Mouse (Mus musculus): ENCODE measurements at regions not wholly inside any gene's neighbourhood (a gene's known extent, or its start where the extent isn't known, plus 50 kb on each side); places are given as distances from the start of the nearest gene placed in this dataset.

DNA sequence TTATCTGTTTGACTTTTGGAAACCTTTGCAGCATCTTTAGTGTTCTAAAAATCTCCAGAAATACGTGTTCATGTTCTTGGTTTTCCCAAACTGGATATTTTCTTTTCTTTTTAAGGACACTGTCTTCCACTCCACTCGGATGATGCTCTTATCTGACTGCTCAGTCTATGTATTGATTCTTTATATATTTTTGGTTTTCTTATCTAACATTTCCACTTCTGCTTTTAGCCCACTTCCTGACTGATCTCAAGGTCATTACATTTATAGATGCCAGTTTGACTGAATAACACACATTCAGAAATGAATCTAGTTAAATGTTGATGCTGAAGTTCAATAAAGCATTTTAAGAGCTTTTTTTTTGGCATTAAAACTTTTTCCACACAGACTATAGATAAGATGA lies 265.3 kb downstream of the Rpl36a-ps1 start:
- no peak for DNase-seq

DNA sequence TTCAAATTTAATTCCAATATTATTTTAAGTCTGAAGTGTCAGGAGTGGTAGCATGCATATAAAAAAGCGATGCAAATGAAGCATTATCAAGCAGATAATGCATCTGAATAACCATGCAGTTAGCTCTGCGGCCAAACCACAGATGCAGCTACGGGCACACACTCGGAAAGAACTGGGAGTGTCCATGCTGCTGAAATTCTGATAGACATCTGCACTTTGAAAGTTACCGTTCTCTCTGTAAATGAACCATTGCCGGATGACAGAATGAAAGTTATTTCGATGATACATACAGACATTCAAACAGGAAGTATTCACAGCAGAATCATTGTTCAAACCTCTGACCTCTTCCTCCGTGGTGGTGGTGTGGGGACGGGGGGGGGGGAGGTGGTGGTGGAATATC lies 271.6 kb downstream of the Rpl36a-ps1 start:
- no peak for DNase-seq

- no peak for DNase-seq
Observed at GRCm38 (mm10) chr14:98721033-98721432, 273.1 kb downstream of the Rpl36a-ps1 start.

GRCm38 (mm10) chr14:98708045-98708444 lies 286.1 kb downstream of the Rpl36a-ps1 start:
- no peak for DNase-seq

- DNase-seq, result no peak
Observed at GRCm38 (mm10) chr14:98707574-98707973, 286.5 kb downstream of the Rpl36a-ps1 start.

DNA sequence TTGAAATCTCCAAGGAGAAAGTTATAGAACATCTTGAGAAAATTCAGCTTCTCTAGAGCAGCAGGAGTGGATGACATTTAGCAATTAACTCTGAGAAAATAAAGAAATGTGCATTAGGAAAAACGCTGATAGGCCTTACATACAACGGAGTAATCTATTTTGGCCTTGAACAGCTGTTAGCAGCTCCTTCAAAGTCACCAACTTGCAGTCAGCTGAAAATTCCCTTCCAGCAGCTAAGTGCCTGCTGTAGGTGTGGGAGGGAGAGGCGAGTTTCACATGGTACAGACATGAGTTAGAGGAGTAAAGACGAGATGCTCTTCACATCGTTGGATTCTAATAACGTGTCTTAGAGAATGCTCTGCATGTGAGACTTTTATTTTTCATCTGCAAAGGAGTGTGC lies 290.8 kb downstream of the Rpl36a-ps1 start:
- no peak for DNase-seq

GRCm38 (mm10) chr14:98656533-98656932 lies 337.6 kb downstream of the Rpl36a-ps1 start:
- DNase-seq, result no peak

- no peak for DNase-seq
Observed at GRCm38 (mm10) chr14:98654191-98654809, 339.8 kb downstream of the Rpl36a-ps1 start.

DNA sequence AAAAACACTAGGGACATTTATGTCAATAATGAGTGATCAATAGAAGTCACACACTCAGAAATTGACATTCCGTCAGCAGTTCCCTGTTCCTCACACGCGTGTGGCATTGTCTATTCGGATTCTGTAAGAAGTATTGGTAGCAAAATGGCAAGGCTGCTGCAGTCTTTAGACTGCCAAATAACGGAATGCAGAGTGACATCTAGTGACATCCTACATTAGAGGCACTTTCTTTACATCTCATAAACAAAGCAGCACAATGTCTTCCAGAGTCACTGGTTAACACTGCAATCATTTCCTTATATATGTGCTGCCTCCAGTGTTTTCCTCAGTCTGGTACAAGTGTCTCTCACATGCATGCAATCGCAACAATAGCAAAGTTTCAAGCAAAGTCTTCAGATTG lies 342.9 kb downstream of the Rpl36a-ps1 start:
- DNase-seq, result no peak

GRCm38 (mm10) chr14:98650520-98650919 lies 343.6 kb downstream of the Rpl36a-ps1 start:
- no peak for DNase-seq

DNA sequence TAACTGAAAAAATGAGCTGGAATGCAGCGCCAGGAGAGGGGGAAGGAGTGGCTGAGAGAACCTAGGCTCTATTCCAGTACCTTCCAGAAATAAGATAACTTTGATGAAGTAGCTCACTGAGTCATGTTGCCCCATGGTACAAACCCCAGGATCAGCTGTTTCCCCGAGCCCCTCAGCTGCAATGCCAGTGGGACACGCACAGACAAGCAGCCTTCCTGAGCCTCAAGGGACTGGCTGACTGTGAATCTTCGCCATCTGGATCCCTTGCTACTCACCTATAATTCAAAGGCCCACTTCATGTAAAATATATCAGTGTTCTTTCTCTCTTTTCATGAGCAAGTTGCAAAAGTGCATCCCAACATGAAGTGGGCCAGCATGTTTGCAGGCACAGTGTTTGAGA lies 346.5 kb downstream of the Rpl36a-ps1 start:
- DNase-seq, result no peak

- DNase-seq, result no peak
Observed at GRCm38 (mm10) chr14:98643756-98644155, 350.4 kb downstream of the Rpl36a-ps1 start.

GRCm38 (mm10) chr14:98642661-98643331 lies 351.3 kb downstream of the Rpl36a-ps1 start:
- DNase-seq, result no peak

DNA sequence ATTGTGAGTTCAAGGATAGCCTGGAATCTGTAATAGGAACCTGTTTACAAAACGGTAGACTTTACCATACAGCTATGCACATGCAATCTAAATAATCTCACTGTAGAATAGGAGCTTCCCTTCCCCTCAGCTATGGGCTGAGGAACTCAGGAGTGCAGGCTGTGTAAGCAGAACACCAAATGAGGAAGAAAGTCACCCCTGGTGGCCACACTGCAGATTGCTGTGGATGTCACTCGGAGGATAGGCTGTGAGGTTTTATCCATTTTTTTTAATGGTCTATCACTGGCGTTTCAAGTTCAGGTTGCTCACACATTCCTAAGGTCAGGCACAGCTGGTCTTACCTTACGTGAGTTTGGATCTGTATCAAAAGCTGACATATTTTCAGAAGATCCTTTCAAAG lies 365.1 kb downstream of the Rpl36a-ps1 start:
- no peak for DNase-seq

GRCm38 (mm10) chr14:98626476-98626875 lies 367.6 kb downstream of the Rpl36a-ps1 start:
- DNase-seq, result peak in 1 of 2 experiments; percentile 6

- no peak for DNase-seq
Observed at GRCm38 (mm10) chr14:98625867-98626266, 368.3 kb downstream of the Rpl36a-ps1 start.

DNA sequence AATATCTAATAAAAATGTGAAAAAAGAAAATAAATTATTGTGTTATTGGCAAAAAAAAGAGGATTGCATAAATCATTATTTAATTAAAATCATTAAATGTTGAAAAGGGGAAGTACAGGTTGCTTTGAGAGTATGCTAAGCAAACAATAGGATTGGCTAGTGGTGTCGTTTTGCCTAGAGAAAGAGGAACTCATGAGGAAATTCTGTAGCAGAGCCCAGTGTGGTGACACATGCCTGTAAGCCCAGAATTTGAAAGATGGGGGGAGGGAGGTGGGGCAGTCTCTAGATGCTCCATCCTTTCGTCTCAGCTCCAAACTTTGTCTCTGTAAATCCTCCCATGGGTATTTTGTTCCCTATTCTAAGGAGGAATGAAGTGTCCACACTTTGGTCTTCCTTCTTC lies 388.3 kb downstream of the Rpl36a-ps1 start:
- DNase-seq, result no peak

GRCm38 (mm10) chr14:98596252-98596651 lies 397.9 kb downstream of the Rpl36a-ps1 start:
- no peak for DNase-seq

GRCm38 (mm10) chr14:98589846-98590245 lies 404.3 kb downstream of the Rpl36a-ps1 start:
- DNase-seq, result peak; percentile 86 to 87

DNA sequence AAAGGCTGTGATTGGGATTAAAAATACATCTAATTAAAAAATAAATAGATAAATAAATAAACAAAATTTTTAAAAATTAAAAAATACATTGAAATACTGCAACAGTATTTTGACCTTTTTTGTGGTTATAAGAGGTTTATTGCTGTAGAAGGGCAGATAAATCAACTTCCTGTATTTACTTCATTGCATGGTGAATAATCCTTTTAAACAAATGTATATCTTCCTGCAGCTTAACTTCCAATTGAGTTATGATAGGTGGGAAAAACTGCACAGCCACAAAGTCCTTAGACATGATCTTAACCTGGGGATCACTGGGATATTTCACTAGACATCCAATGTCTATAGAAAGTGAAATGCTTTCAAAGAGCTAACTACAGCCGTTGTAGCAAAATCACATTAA lies 402.1 kb upstream of the Dach1 start:
- no peak for DNase-seq

DNA sequence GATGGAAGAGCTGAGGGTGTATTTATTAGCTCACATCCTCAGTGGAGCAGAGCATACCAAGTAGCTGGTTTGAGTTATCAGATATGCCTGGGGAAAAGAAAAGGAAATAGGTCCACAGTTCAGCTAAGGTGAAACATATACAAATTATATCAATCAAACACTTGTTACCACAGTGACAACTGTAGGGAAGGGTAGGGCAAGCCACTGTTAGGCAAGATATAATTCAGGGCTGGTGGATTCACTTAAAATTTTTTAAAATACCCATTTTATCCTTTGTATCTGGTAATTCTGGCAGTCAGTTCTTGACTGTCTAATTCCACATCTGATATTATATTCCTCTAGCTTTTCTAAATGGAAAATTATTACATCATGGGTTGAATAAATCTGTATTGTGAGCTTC lies 392.4 kb upstream of the Dach1 start:
- DNase-seq, result no peak

DNA sequence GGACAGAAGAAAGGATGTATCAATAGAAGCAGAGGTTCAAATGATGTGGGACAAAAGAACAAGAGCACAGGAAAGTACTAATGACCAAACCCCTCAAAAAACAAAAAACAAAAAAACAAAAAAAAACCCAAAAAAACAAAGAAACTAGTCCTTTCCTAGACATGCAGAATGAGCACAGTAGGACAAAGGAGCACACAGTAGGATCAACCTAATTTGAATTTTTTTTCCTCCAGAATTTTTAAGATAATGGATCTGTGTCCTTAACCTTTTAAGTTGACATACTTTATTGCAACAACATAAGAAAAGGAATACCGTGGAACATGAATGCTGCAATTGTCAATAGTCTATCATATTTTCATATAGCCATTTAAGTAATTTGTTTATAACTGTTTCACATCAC lies 370.2 kb upstream of the Dach1 start:
- DNase-seq, result no peak

DNA sequence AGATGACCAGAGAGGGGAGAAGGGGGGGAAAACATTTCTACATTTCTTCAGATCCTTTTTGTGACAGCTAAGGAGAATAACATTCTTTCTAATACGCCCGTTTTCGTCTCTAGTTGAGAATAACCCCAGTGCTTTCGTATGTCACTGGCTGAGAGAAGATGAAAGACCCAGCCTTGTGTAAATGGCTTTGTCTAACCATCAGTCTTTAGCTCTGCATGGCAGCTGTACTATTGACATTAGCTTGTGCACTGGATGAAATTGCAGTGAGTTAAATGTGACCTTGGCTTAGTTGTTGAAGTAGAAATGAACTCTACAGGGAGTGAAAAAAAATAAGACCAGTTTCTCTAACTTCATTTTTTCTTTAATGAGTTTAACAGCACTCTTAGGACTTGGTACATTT lies 368.7 kb upstream of the Dach1 start:
- DNase-seq, result no peak

DNA sequence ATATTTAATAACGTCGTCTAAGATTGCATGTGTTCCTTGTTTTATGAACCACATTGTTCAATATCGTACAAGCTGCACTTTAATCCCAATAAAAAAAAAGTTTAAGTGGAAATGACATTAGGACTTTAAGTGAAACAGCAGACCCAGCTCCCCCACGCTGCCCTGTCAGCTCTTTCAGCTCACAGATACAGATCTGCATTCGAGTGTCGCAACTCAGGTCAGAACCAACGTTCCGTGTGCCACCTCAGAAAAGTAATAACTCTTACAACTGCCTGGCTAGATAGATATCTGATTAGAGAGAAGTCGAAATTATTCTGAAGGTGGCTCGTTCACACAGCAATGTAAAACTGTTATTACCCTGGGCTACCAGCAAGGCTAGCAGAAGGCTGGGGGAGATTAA lies 364.0 kb upstream of the Dach1 start:
- no peak for DNase-seq
